Mouse (Mus musculus): ENCODE measurements around the gene Phlpp1.

GRCm38 (mm10) chr1:106186062-106186461 is 14.5 kb downstream of the Phlpp1 start:
- TF ChIP-seq CTCF (IDR thresholded peaks at IDR 0.05; ENCODE audit: insufficient read depth, low read length) = no peak
- TF ChIP-seq POLR2A (IDR thresholded peaks at IDR 0.05; ENCODE audit: borderline replicate concordance, extremely low read depth, low read depth, low read length) = no peak

Data from lung, adult 2 months (tissue).